Mouse (Mus musculus) kidney, postnatal 0 days (tissue): ENCODE data around the gene Gdf1. TPM values are rescaled to one million over a fixed set of nuclear protein-coding genes. Genes with fewer than 3 reads are reported as not detected.
A peak's percentile ranks its signal among the peaks of the same experiment; 100 is the strongest.

Experiments used
- ATAC-seq: fragments of 200-750 bp; cut with Nextera tagmentation; replicated peaks from 2 replicates; pipeline ENCODE4 v1.8.0; 2017; ENCODE audit warnings: low read depth, moderate number of reproducible peaks, moderate TSS enrichment, moderate library complexity; ENCODE audit not compliant: low FRiP score
- DNase-seq: peaks from one replicate; pipeline ENCODE4 v3.0.0-alpha.2; 2016; ENCODE audit warnings: low spot score
- H3K27ac ChIP-seq: fragments of 300-500 bp; sonication (generic); 2 replicates; pipeline ENCODE4 v1.5.1; 2014; ENCODE audit warnings: mild to moderate bottlenecking
- H3K27me3 ChIP-seq: fragments of 300-500 bp; sonication (generic); 2 replicates; pipeline ENCODE4 v1.6.1; 2014; ENCODE audit warnings: low read length, mixed read lengths; ENCODE audit not compliant: insufficient read depth
- H3K36me3 ChIP-seq: fragments of 300-500 bp; sonication (generic); 2 replicates; pipeline ENCODE4 v1.6.1; 2014; ENCODE audit warnings: low read length, mixed read lengths; ENCODE audit not compliant: insufficient read depth
- H3K4me1 ChIP-seq: fragments of 300-500 bp; sonication (generic); replicated peaks from 2 replicates; pipeline ENCODE4 v1.6.1; 2014; ENCODE audit warnings: antibody characterized with exemption, low read length, mixed read lengths; ENCODE audit not compliant: insufficient read depth
- H3K4me2 ChIP-seq: fragments of 300-500 bp; sonication (generic); 2 replicates; pipeline ENCODE4 v1.6.1; 2014; ENCODE audit warnings: mild to moderate bottlenecking, low read length, moderate library complexity, mixed read lengths
- H3K4me3 ChIP-seq: fragments of 300-500 bp; sonication (generic); replicated peaks from 2 replicates; pipeline ENCODE4 v1.5.1; 2014; ENCODE audit warnings: low read depth, low read length
- H3K9ac ChIP-seq: fragments of 300-500 bp; sonication (generic); 2 replicates; pipeline ENCODE4 v1.6.1; 2014; ENCODE audit warnings: low read depth, low read length
- H3K9me3 ChIP-seq: fragments of 300-500 bp; sonication (generic); replicated peaks from 2 replicates; pipeline ENCODE4 v1.6.1; 2016; ENCODE audit warnings: low read length, inconsistent platforms, mixed read lengths
- CTCF ChIP-seq: IDR thresholded peaks from 2 replicates; pipeline ENCODE4 v1.5.1; 2016; ENCODE audit warnings: antibody characterized with exemption, low read depth, mild to moderate bottlenecking, moderate library complexity
- WGBS: fragments of 180-500 bp; shearing (Covaris S2); extraction: QIAGEN DNeasy Blood & Tissue Kit; methylation state at CpG from one replicate; pipeline ENCODE4 v1.1.7; 2014; 5-methylcytosine and 5-hydroxymethylcytosine counted together
- polyA plus RNA-seq: library from polyadenylated mRNA; unstranded; fragments of >200 nt; fragmentation: Nextera tagmentation; extraction: Ambion mirVana; gene quantifications from 2 replicates; pipeline ENCODE4 v1.2.1, GENCODE M21; 2015

Gene Gdf1
- polyA plus RNA-seq, 1 experiment from 2014 or later: 4.0 TPM

- Histone ChIP-seq H3K36me3 (no peaks in the 10 kb centered on the region), H3K9me3 (no peaks in the 10 kb centered on the region), H3K4me3 (no peak overlapping the region), H3K27me3 (no peaks in the 10 kb centered on the region), H3K4me2 (no peak overlapping the region), H3K4me1 (peaks cover 12% of the 10 kb centered on the region; the same call in 1 of the 2 replicates), H3K27ac (no peak overlapping the region), H3K9ac (no peak overlapping the region)
- no peak for DNase-seq
- ATAC-seq: no peak
- 86% methylated on average over 1 of the region's 1 CpGs for WGBS
- TF ChIP-seq CTCF: no peak
These were observed 26.5 kb downstream of the Gdf1 start for GRCm38 (mm10) chr8:70356111-70356510.

- ATAC-seq: peak; percentile 53
- Histone ChIP-seq H3K36me3 (no peaks in the 10 kb centered on the region), H3K27ac (no peak overlapping the region), H3K4me3 (no peak overlapping the region), H3K27me3 (no peaks in the 10 kb centered on the region), H3K9ac (no peak overlapping the region), H3K9me3 (no peaks in the 10 kb centered on the region), H3K4me1 (no peaks in the 10 kb centered on the region), H3K4me2 (no peak overlapping the region)
- DNase-seq: peak; percentile 48
- TF ChIP-seq CTCF: no peak
- WGBS: 6% methylated on average over 3 of the region's 3 CpGs
These were observed 29.8 kb downstream of the Gdf1 start for GRCm38 (mm10) chr8:70359411-70359810.

GRCm38 (mm10) chr8:70360769-70361168 lies 31.2 kb downstream of the Gdf1 start:
- ATAC-seq (no peak), DNase-seq (no peak)
- no peak overlapping the region for H3K4me2 ChIP-seq
- H3K4me1 ChIP-seq: no peaks in the 10 kb centered on the region
- H3K9ac ChIP-seq: no peak overlapping the region
- TF ChIP-seq CTCF: peak; percentile 49
- no peaks in the 10 kb centered on the region for H3K9me3 ChIP-seq
- H3K27ac ChIP-seq: no peak overlapping the region
- H3K27me3 ChIP-seq: no peaks in the 10 kb centered on the region
- H3K4me3 ChIP-seq: no peak overlapping the region
- H3K36me3 ChIP-seq: no peaks in the 10 kb centered on the region
- WGBS: 54% methylated on average over 4 of the region's 4 CpGs

- ATAC-seq (no peak), DNase-seq (no peak)
- Histone ChIP-seq H3K4me1 (no peaks in the 10 kb centered on the region), H3K4me2 (no peak overlapping the region), H3K27me3 (no peaks in the 10 kb centered on the region), H3K9me3 (no peaks in the 10 kb centered on the region), H3K36me3 (no peaks in the 10 kb centered on the region), H3K9ac (no peak overlapping the region), H3K27ac (no peak overlapping the region), H3K4me3 (no peak overlapping the region)
- WGBS: 69% methylated on average over 10 of the region's 10 CpGs
- TF ChIP-seq CTCF: no peak
These were observed 31.9 kb downstream of the Gdf1 start for GRCm38 (mm10) chr8:70361484-70362032.

- H3K27me3 ChIP-seq: no peaks in the 10 kb centered on the region
- H3K27ac ChIP-seq: no peak overlapping the region
- no peak for TF ChIP-seq CTCF
- no peak overlapping the region for H3K4me3 ChIP-seq
- H3K9me3 ChIP-seq: no peaks in the 10 kb centered on the region
- WGBS: 31% methylated on average over 5 of the region's 5 CpGs
- H3K4me1 ChIP-seq: no peaks in the 10 kb centered on the region
- no peaks in the 10 kb centered on the region for H3K36me3 ChIP-seq
- H3K4me2 ChIP-seq: no peak overlapping the region
- ATAC-seq (peak; percentile 41; the same call in 1 of the 2 replicates), DNase-seq (no peak)
- H3K9ac ChIP-seq: no peak overlapping the region
These were observed 34.4 kb downstream of the Gdf1 start for GRCm38 (mm10) chr8:70364066-70364465.

GRCm38 (mm10) chr8:70366588-70366987 lies 37.0 kb downstream of the Gdf1 start:
- no peaks in the 10 kb centered on the region for H3K4me1 ChIP-seq
- 57% methylated on average over 5 of the region's 5 CpGs for WGBS
- no peak for ATAC-seq
- no peaks in the 10 kb centered on the region for H3K36me3 ChIP-seq
- H3K4me3 ChIP-seq: no peak overlapping the region
- H3K9me3 ChIP-seq: no peaks in the 10 kb centered on the region
- no peak for TF ChIP-seq CTCF
- H3K27ac ChIP-seq: no peak overlapping the region
- H3K9ac ChIP-seq: no peak overlapping the region
- no peaks in the 10 kb centered on the region for H3K27me3 ChIP-seq
- no peak overlapping the region for H3K4me2 ChIP-seq
- DNase-seq: no peak

GRCm38 (mm10) chr8:70370476-70370875 lies 40.9 kb downstream of the Gdf1 start:
- no peak for TF ChIP-seq CTCF
- WGBS: 83% methylated on average over 7 of the region's 7 CpGs

More at GRCm38 (mm10) chr8:70370476-70370875, 40.9 kb downstream of the Gdf1 start:
- peaks cover 28% of the 10 kb centered on the region for H3K27me3 ChIP-seq
- H3K4me2 ChIP-seq: no peak overlapping the region
- no peaks in the 10 kb centered on the region for H3K9me3 ChIP-seq
- no peak overlapping the region for H3K27ac ChIP-seq
- H3K4me1 ChIP-seq: peaks cover 13% of the 10 kb centered on the region; the same call in 1 of the 2 replicates
- H3K9ac ChIP-seq: no peak overlapping the region
- H3K36me3 ChIP-seq: no peaks in the 10 kb centered on the region
- no peak for ATAC-seq
- DNase-seq: no peak
- H3K4me3 ChIP-seq: no peak overlapping the region
